Mouse (Mus musculus) CD4-positive, CD25-positive, alpha-beta regulatory T cell, adult 2 months (primary cell): ENCODE measurements around the gene Iqsec1.

Experiments
- DNase-seq: peaks from one replicate; pipeline ENCODE4 v3.0.0-alpha.2; 2012; ENCODE audit warnings: low read depth, low spot score

Iqsec1 gene

GRCm38 (mm10) chr6:90706490-90706889 is 282.0 kb downstream of the Iqsec1 start:
- no peak for DNase-seq

GRCm38 (mm10) chr6:90705738-90706137 is 282.7 kb downstream of the Iqsec1 start:
- no peak for DNase-seq

GRCm38 (mm10) chr6:90704705-90705344 is 283.7 kb downstream of the Iqsec1 start:
- no peak for DNase-seq

- no peak for DNase-seq
These were observed 284.7 kb downstream of the Iqsec1 start for GRCm38 (mm10) chr6:90703782-90704181.

- DNase-seq, result no peak
These were observed 285.4 kb downstream of the Iqsec1 start for GRCm38 (mm10) chr6:90702837-90703735.

- no peak for DNase-seq
These were observed 286.3 kb downstream of the Iqsec1 start for GRCm38 (mm10) chr6:90702197-90702596.

GRCm38 (mm10) chr6:90701391-90701790 is 287.1 kb downstream of the Iqsec1 start:
- DNase-seq, result no peak

GRCm38 (mm10) chr6:90700737-90701136 is 287.7 kb downstream of the Iqsec1 start:
- no peak for DNase-seq

GRCm38 (mm10) chr6:90700068-90700467 is 288.4 kb downstream of the Iqsec1 start:
- DNase-seq, result no peak

GRCm38 (mm10) chr6:90698843-90699242 is 289.6 kb downstream of the Iqsec1 start:
- no peak for DNase-seq

- DNase-seq, result no peak
These were observed 292.7 kb downstream of the Iqsec1 start for GRCm38 (mm10) chr6:90695754-90696153.

GRCm38 (mm10) chr6:90692404-90692803 is 296.1 kb downstream of the Iqsec1 start:
- DNase-seq, result no peak

- DNase-seq, result no peak
These were observed 296.6 kb downstream of the Iqsec1 start for GRCm38 (mm10) chr6:90691935-90692334.

- no peak for DNase-seq
These were observed 299.0 kb downstream of the Iqsec1 start for GRCm38 (mm10) chr6:90689500-90689899.

- no peak for DNase-seq
These were observed 299.7 kb downstream of the Iqsec1 start for GRCm38 (mm10) chr6:90688742-90689141.

GRCm38 (mm10) chr6:90688003-90688402 is 300.5 kb downstream of the Iqsec1 start:
- DNase-seq, result no peak

- no peak for DNase-seq
These were observed 301.7 kb downstream of the Iqsec1 start for GRCm38 (mm10) chr6:90686812-90687211.

- no peak for DNase-seq
These were observed 304.5 kb downstream of the Iqsec1 start for GRCm38 (mm10) chr6:90683831-90684532.

GRCm38 (mm10) chr6:90680401-90680800 is 308.1 kb downstream of the Iqsec1 start:
- DNase-seq, result no peak

- DNase-seq, result no peak
These were observed 309.7 kb downstream of the Iqsec1 start for GRCm38 (mm10) chr6:90678759-90679158.

GRCm38 (mm10) chr6:90668693-90669092 is 319.8 kb downstream of the Iqsec1 start:
- no peak for DNase-seq

- no peak for DNase-seq
These were observed 324.7 kb downstream of the Iqsec1 start for GRCm38 (mm10) chr6:90663736-90664135.
